In the genomic region with DNA sequence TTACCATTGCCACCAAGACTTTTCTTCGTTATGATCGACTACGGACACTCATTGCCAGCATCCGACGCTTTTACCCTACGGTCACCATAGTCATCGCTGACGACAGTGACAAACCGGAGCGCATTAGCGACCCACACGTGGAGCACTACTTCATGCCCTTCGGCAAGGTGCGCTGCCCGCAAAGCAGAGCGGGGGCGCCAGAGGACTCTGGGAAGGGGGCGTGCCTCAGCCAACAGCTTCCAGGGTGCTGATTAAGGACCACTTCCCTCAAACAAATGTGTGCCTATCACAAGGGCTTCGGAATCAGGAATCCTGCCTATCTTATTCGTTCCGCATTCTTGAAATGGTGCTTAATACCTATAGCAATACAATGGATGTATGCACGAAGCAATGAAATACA, we compare ENCODE assay signal across 8 mouse cellular contexts. TPM values are rescaled to one million over a fixed set of nuclear protein-coding genes. Genes with fewer than 3 reads are reported as not detected.
DNase-seq lines count a peak whose midpoint lies in the region; ATAC-seq and TF ChIP-seq lines count a peak whose summit lies in the region.

No protein-coding gene starts in this region.

- H3K36me3 ChIP-seq in forebrain, embryonic 16.5 days (ENCODE audit: control insufficient read depth, insufficient read depth), result no peaks in the 10 kb centered on the region
- H3K36me3 ChIP-seq in liver, embryonic 12.5 days, result no peaks in the 10 kb centered on the region; the same call in 1 of the 2 replicates
- H3K36me3 ChIP-seq in stomach, embryonic 16.5 days (ENCODE audit: control insufficient read depth, insufficient read depth, low read length), result no peaks in the 10 kb centered on the region

- peaks cover 12% of the 10 kb centered on the region for H3K4me1 ChIP-seq in cerebellum, adult 2 months (ENCODE audit: control insufficient read depth, insufficient read depth, low read length)
- peaks cover 19% of the 10 kb centered on the region for H3K4me1 ChIP-seq in forebrain, embryonic 16.5 days (replicated peaks; ENCODE audit: control insufficient read depth, insufficient read depth, low read length)
- peaks cover 51% of the 10 kb centered on the region for H3K4me1 ChIP-seq in liver, embryonic 12.5 days
- H3K4me1 ChIP-seq in stomach, embryonic 16.5 days (ENCODE audit: control insufficient read depth, insufficient read depth, low read length), result peaks cover 24% of the 10 kb centered on the region

- no peak for ATAC-seq in forebrain, embryonic 16.5 days
- no peak for ATAC-seq in liver, embryonic 12.5 days
- no peak for ATAC-seq in stomach, embryonic 16.5 days (ENCODE audit: insufficient read depth, low FRiP score)

- no peak overlapping the region for H3K9ac ChIP-seq in forebrain, embryonic 16.5 days (replicated peaks; ENCODE audit: low read depth, low read length)
- no peak overlapping the region for H3K9ac ChIP-seq in liver, embryonic 12.5 days
- no peak overlapping the region for H3K9ac ChIP-seq in stomach, embryonic 16.5 days (ENCODE audit: low read length)

- no peak for TF ChIP-seq POLR2A in cerebellum, adult 2 months (IDR thresholded peaks at IDR 0.05; ENCODE audit: borderline replicate concordance, insufficient read depth, low read length)

- H3K9me3 ChIP-seq in forebrain, embryonic 16.5 days (ENCODE audit: control insufficient read depth, low read length), result no peaks in the 10 kb centered on the region
- no peaks in the 10 kb centered on the region for H3K9me3 ChIP-seq in liver, embryonic 12.5 days (replicated peaks)
- H3K9me3 ChIP-seq in stomach, embryonic 16.5 days (replicated peaks; ENCODE audit: control insufficient read depth, low read length), result no peaks in the 10 kb centered on the region

- 53% methylated on average over 22 of the region's 22 CpGs for WGBS in cerebellum, adult 2 months
- WGBS in forebrain, embryonic 16.5 days, result 4% methylated on average over 22 of the region's 22 CpGs
- 5% methylated on average over 22 of the region's 22 CpGs for WGBS in liver, embryonic 12.5 days (ENCODE audit: insufficient replicate concordance)
- 10% methylated on average over 22 of the region's 22 CpGs for WGBS in stomach, embryonic 16.5 days

- H3K4me2 ChIP-seq in forebrain, embryonic 16.5 days (ENCODE audit: low read length), result peak overlapping the region; percentile 44
- peak overlapping the region; percentile 86 for H3K4me2 ChIP-seq in liver, embryonic 12.5 days
- H3K4me2 ChIP-seq in stomach, embryonic 16.5 days (ENCODE audit: low read depth, low read length), result peak overlapping the region; percentile 69

- peak; percentile 39 for DNase-seq in cerebellum, adult 9-10 months
- no peak for DNase-seq in cerebellum, adult 2 months
- peak; percentile 67 for DNase-seq in retina, postnatal 1 day
- DNase-seq in retina, embryonic 14.5 days (ENCODE audit: low spot score), result no peak
- DNase-seq in left cerebral cortex, adult 18-20 months (ENCODE audit: low spot score in 2 of 2), result no peak

- no peak overlapping the region for H3K4me3 ChIP-seq in cerebellum, adult 2 months (replicated peaks; ENCODE audit: insufficient read depth, low read depth, low read length)
- no peak overlapping the region for H3K4me3 ChIP-seq in forebrain, embryonic 16.5 days (replicated peaks; ENCODE audit: low read length)
- peak overlapping the region; percentile 54 for H3K4me3 ChIP-seq in liver, embryonic 12.5 days
- H3K4me3 ChIP-seq in stomach, embryonic 16.5 days (replicated peaks; ENCODE audit: low read length), result peak overlapping the region; percentile 42

- H3K27ac ChIP-seq in cerebellum, adult 2 months (ENCODE audit: insufficient read depth, low read length), result no peak overlapping the region
- no peak overlapping the region for H3K27ac ChIP-seq in forebrain, embryonic 16.5 days (ENCODE audit: low read length)
- H3K27ac ChIP-seq in liver, embryonic 12.5 days, result no peak overlapping the region
- no peak overlapping the region for H3K27ac ChIP-seq in stomach, embryonic 16.5 days (ENCODE audit: low read length)

- H3K27me3 ChIP-seq in cerebellum, adult 2 months (ENCODE audit: control insufficient read depth, insufficient read depth, low read length), result no peaks in the 10 kb centered on the region
- peaks cover 42% of the 10 kb centered on the region for H3K27me3 ChIP-seq in forebrain, embryonic 16.5 days (replicated peaks; ENCODE audit: control insufficient read depth, insufficient read depth, low read length)
- peaks cover 81% of the 10 kb centered on the region for H3K27me3 ChIP-seq in liver, embryonic 12.5 days (replicated peaks)
- H3K27me3 ChIP-seq in stomach, embryonic 16.5 days (ENCODE audit: control insufficient read depth, insufficient read depth, low read length), result peaks cover 39% of the 10 kb centered on the region

- TF ChIP-seq CTCF in cerebellum, adult 2 months (IDR thresholded peaks at IDR 0.05; ENCODE audit: borderline replicate concordance, insufficient read depth, low read depth, low read length), result no peak

RNA-seq across cellular contexts. Expression of gene B4galnt1, which starts 5.0 kb away (rescaled TPM):
- polyA plus RNA-seq in cerebellum, adult 2 months (2012; rRNA removed), result 81.9 and 83.6 TPM in 2 replicates
- polyA plus RNA-seq in forebrain, embryonic 16.5 days (2015; fragmentation: Nextera tagmentation; extraction: Ambion mirVana), result 41.5 and 45.8 TPM in 2 replicates
- 12.6 TPM in 2 replicates for polyA plus RNA-seq in liver, embryonic 12.5 days (2016; fragmentation: Nextera tagmentation; extraction: Ambion mirVana)
- polyA plus RNA-seq in stomach, embryonic 16.5 days (2015; fragmentation: Nextera tagmentation; extraction: Ambion mirVana), result 29.3 and 34.3 TPM in 2 replicates
- 100 to 1,000 TPM; 119 to 130 TPM for total RNA-seq in left cerebral cortex, adult 18-20 months (2021)

RNA-seq across cellular contexts. Expression of gene Slc26a10, which starts 10.4 kb away (rescaled TPM):
- polyA plus RNA-seq in cerebellum, adult 2 months (2012; rRNA removed), result 3.1 and 3.3 TPM in 2 replicates
- 1.0 and 1.6 TPM in 2 replicates for polyA plus RNA-seq in forebrain, embryonic 16.5 days (2015; fragmentation: Nextera tagmentation; extraction: Ambion mirVana)
- polyA plus RNA-seq in liver, embryonic 12.5 days (2016; fragmentation: Nextera tagmentation; extraction: Ambion mirVana), result 3.0 and 3.6 TPM in 2 replicates
- polyA plus RNA-seq in stomach, embryonic 16.5 days (2015; fragmentation: Nextera tagmentation; extraction: Ambion mirVana), result 1.2 and 1.4 TPM in 2 replicates
- total RNA-seq in left cerebral cortex, adult 18-20 months (2021), result 1 to 10 TPM; 4.3 to 4.6 TPM

RNA-seq across cellular contexts. Expression of gene Arhgef25, which starts 19.9 kb away (rescaled TPM):
- polyA plus RNA-seq in cerebellum, adult 2 months (2012; rRNA removed), result 105 and 117 TPM in 2 replicates
- polyA plus RNA-seq in forebrain, embryonic 16.5 days (2015; fragmentation: Nextera tagmentation; extraction: Ambion mirVana), result 32.3 and 33.0 TPM in 2 replicates
- 14.3 and 17.4 TPM in 2 replicates for polyA plus RNA-seq in liver, embryonic 12.5 days (2016; fragmentation: Nextera tagmentation; extraction: Ambion mirVana)
- 71.3 and 77.0 TPM in 2 replicates for polyA plus RNA-seq in stomach, embryonic 16.5 days (2015; fragmentation: Nextera tagmentation; extraction: Ambion mirVana)
- total RNA-seq in left cerebral cortex, adult 18-20 months (2021), result 100 to 1,000 TPM; 163 to 215 TPM

RNA-seq across cellular contexts. Expression of gene Dtx3, which starts 25.5 kb away (rescaled TPM):
- 321 and 339 TPM in 2 replicates for polyA plus RNA-seq in cerebellum, adult 2 months (2012; rRNA removed)
- 179 and 224 TPM in 2 replicates for polyA plus RNA-seq in forebrain, embryonic 16.5 days (2015; fragmentation: Nextera tagmentation; extraction: Ambion mirVana)
- polyA plus RNA-seq in liver, embryonic 12.5 days (2016; fragmentation: Nextera tagmentation; extraction: Ambion mirVana), result 33.2 and 36.9 TPM in 2 replicates
- polyA plus RNA-seq in stomach, embryonic 16.5 days (2015; fragmentation: Nextera tagmentation; extraction: Ambion mirVana), result 68.6 and 79.4 TPM in 2 replicates
- total RNA-seq in left cerebral cortex, adult 18-20 months (2021), result 100 to 1,000 TPM; 198 to 222 TPM

RNA-seq across cellular contexts. Expression of gene Pip4k2c, which starts 41.4 kb away (rescaled TPM):
- 58.8 and 64.1 TPM in 2 replicates for polyA plus RNA-seq in cerebellum, adult 2 months (2012; rRNA removed)
- 26.7 and 28.4 TPM in 2 replicates for polyA plus RNA-seq in forebrain, embryonic 16.5 days (2015; fragmentation: Nextera tagmentation; extraction: Ambion mirVana)
- polyA plus RNA-seq in liver, embryonic 12.5 days (2016; fragmentation: Nextera tagmentation; extraction: Ambion mirVana), result 44.7 and 50.0 TPM in 2 replicates
- 33.5 and 34.4 TPM in 2 replicates for polyA plus RNA-seq in stomach, embryonic 16.5 days (2015; fragmentation: Nextera tagmentation; extraction: Ambion mirVana)
- total RNA-seq in left cerebral cortex, adult 18-20 months (2021), result 100 to 1,000 TPM; 116 to 121 TPM

Comparison
In these comparisons a context has a peak if more than half of its experiments do, and no peak if none do; other contexts are left out.
1. DNase-seq: peak in cerebellum, adult 9-10 months (single experiment) and retina, postnatal 1 day (single experiment); none in cerebellum, adult 2 months (0 of 2), retina, embryonic 14.5 days (single experiment) and left cerebral cortex, adult 18-20 months (0 of 2).
2. H3K4me3 ChIP-seq: peak in liver, embryonic 12.5 days (single experiment) and stomach, embryonic 16.5 days (single experiment); none in cerebellum, adult 2 months (single experiment) and forebrain, embryonic 16.5 days (single experiment).
3. Peak in every context shown above with its lines, with median percentiles within 50 percentile points of each other: H3K4me2 ChIP-seq.